Mouse (Mus musculus): ENCODE data around the gene Actr10.

DNA sequence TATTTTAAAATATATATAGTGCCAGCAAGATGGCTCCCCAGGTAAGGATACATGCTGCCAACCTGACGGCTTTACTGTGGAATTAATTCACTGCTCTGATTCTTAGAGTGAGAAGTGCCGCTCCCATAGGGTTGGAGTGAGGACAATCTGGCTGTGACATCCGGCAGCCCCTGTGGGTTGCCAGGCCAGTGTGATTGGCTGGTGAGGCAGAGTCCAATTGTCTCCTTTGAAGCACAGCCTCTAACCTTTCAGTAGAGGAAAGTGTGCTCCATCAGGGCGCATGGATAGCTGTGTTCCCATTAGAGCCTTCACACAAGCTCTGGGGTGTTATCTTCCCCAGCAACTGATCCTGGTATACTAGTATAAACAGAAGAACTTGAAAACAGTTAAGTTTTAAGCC, 21.0 kb downstream of the Actr10 start:
- TF ChIP-seq POLR2A (IDR thresholded peaks at IDR 0.05; ENCODE audit: insufficient read length, low read depth): no peak
- TF ChIP-seq MYOG (IDR thresholded peaks at IDR 0.05; ENCODE audit: control insufficient read depth in 1 of 3, insufficient read depth in 1 of 3, insufficient read length in 2 of 3, low read depth in 2 of 3): no peak
- TF ChIP-seq E2F4 (IDR thresholded peaks at IDR 0.05; ENCODE audit: insufficient read depth): no peak
- TF ChIP-seq POLR2AphosphoS2 (IDR thresholded peaks at IDR 0.05; ENCODE audit: insufficient read length, low read depth): no peak
- no peak for TF ChIP-seq USF1 (IDR thresholded peaks at IDR 0.05; ENCODE audit: low read depth)
- TF ChIP-seq MYOD1 (IDR thresholded peaks at IDR 0.05; ENCODE audit: control insufficient read depth in 1 of 3, insufficient read length in 2 of 3, low read depth in 2 of 3): no peak
- no peak for TF ChIP-seq MAX (IDR thresholded peaks at IDR 0.05; ENCODE audit: low read depth)
- no peak for TF ChIP-seq REST (IDR thresholded peaks at IDR 0.05; ENCODE audit: insufficient read depth, insufficient read length)
- no peak for TF ChIP-seq TCF12 (IDR thresholded peaks at IDR 0.05; ENCODE audit: insufficient read depth, poor library complexity, severe bottlenecking)
- TF ChIP-seq TCF3 (IDR thresholded peaks at IDR 0.05; ENCODE audit: insufficient read length, low read depth): no peak
- TF ChIP-seq CEBPB (IDR thresholded peaks at IDR 0.05; ENCODE audit: insufficient read depth, poor library complexity, severe bottlenecking): no peak

All from myocyte (in vitro differentiated cells).